Mouse (Mus musculus) G1E (cell line): ENCODE results near the gene Mzt1. TPM values are rescaled to one million over a fixed set of nuclear protein-coding genes. Genes with fewer than 3 reads are reported as not detected.

Experiments
- ATAC-seq: 2 replicates; pipeline ENCODE4 v1.8.0; 2016; ENCODE audit warnings: mild to moderate bottlenecking; ENCODE audit not compliant: insufficient number of reproducible peaks, poor library complexity, low FRiP score, severe bottlenecking; ENCODE audit errors: extremely low read depth
- DNase-seq: peaks from one replicate; pipeline ENCODE4 v3.0.0; 2012; ENCODE audit warnings: low spot score
- H3K27me3 ChIP-seq: 2 replicates; pipeline ENCODE4 v1.6.1; 2012; ENCODE audit warnings: mild to moderate bottlenecking, low read length, inconsistent platforms; ENCODE audit not compliant: insufficient read depth
- H3K36me3 ChIP-seq: replicated peaks from 2 replicates; pipeline ENCODE3; 2012; ENCODE audit warnings: mild to moderate bottlenecking, inconsistent platforms
- H3K4me1 ChIP-seq: 2 replicates; pipeline ENCODE4 v1.6.1; 2012; ENCODE audit warnings: low read depth, low read length, inconsistent platforms, mixed read lengths; ENCODE audit not compliant: insufficient read depth
- H3K4me3 ChIP-seq: 2 replicates; pipeline ENCODE4 v1.5.1; 2012; ENCODE audit warnings: low read depth, mild to moderate bottlenecking, inconsistent platforms, low read length, moderate library complexity, mixed read lengths
- H3K9me3 ChIP-seq: replicated peaks from 2 replicates; pipeline ENCODE4 v1.6.1; 2012; ENCODE audit warnings: inconsistent platforms
- CTCF ChIP-seq: IDR thresholded peaks from 2 replicates; pipeline ENCODE4 v1.5.1; 2012; ENCODE audit warnings: low read depth, low read length, inconsistent platforms, mixed read lengths
- GATA1 ChIP-seq: IDR thresholded peaks from 2 replicates; pipeline ENCODE4 v1.6.1; 2012; ENCODE audit warnings: borderline replicate concordance, low read length, inconsistent platforms, mixed read lengths
- GATA2 ChIP-seq: IDR thresholded peaks from 2 replicates; pipeline ENCODE4 v1.6.1; 2012; ENCODE audit warnings: low read depth, low read length, inconsistent platforms, borderline replicate concordance
- POLR2AphosphoS5 ChIP-seq: IDR thresholded peaks from 2 replicates; pipeline ENCODE4 v1.6.1; 2012; ENCODE audit warnings: low read depth, low read length, inconsistent platforms; ENCODE audit not compliant: insufficient replicate concordance
- TAL1 ChIP-seq: conservative IDR thresholded peaks from 2 replicates; pipeline ENCODE4 v1.6.1; 2012; ENCODE audit warnings: low read depth, low read length, inconsistent platforms, mixed read lengths
- polyA plus RNA-seq: library from polyadenylated mRNA; stranded (reverse); fragments of >175 nt; gene quantifications from 2 replicates; pipeline ENCODE4 v1.2.3, GENCODE M21; 2012
- total RNA-seq, 2 experiments: library from RNA; stranded (forward) in 1 of 2; stranded (reverse) in 1 of 2; fragments of 200-1000 nt in 1 of 2; fragments of >200 nt in 1 of 2; fragmentation: Nextera tagmentation in 1 of 2; gene quantifications; 2 replicates each; pipeline ENCODE4 v1.2.3; 2014 to 2017

Mzt1 gene
- total and polyA plus RNA-seq, 3 experiments = 48.8 to 304 (median 181) TPM

GRCm38 (mm10) chr14:98992482-98992881 is 53.5 kb downstream of the Mzt1 start:
- no peak for DNase-seq
- no peak for TF ChIP-seq CTCF
- no peak for TF ChIP-seq GATA1
- no peak for TF ChIP-seq GATA2
- TF ChIP-seq POLR2AphosphoS5 = no peak
- no peak for TF ChIP-seq TAL1
- Histone ChIP-seq H3K36me3 (no peaks in the 10 kb centered on the region), H3K9me3 (no peaks in the 10 kb centered on the region), H3K27me3 (no peaks in the 10 kb centered on the region), H3K4me3 (no peak overlapping the region), H3K4me1 (no peaks in the 10 kb centered on the region)
- ATAC-seq = no peak

DNA sequence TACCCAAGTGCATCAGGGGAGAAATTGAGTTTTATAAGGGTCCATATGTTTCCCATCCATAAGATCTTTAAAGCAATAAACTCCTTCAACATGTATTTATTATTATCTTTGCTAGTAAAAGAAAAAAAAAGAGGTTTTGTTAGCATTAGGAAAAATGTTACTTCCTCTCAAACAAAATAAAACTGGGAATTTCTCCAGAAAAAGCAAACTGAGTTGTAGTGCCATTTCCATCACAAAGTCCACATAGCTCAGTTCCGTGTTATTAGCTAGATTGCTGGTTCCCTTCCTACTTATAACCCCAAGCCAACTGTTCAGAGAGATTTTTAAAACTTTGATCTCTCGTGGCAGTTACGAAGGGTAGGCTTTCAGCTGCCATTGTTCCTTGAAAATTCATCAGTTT is 55.3 kb downstream of the Mzt1 start:
- DNase-seq (no peak), ATAC-seq (no peak)
- Histone ChIP-seq H3K4me1 (no peaks in the 10 kb centered on the region), H3K4me3 (no peak overlapping the region), H3K36me3 (no peaks in the 10 kb centered on the region), H3K27me3 (no peaks in the 10 kb centered on the region), H3K9me3 (no peaks in the 10 kb centered on the region)
- TF ChIP-seq TAL1 = no peak
- TF ChIP-seq CTCF = no peak
- TF ChIP-seq GATA1 = no peak
- TF ChIP-seq POLR2AphosphoS5 = no peak
- no peak for TF ChIP-seq GATA2

DNA sequence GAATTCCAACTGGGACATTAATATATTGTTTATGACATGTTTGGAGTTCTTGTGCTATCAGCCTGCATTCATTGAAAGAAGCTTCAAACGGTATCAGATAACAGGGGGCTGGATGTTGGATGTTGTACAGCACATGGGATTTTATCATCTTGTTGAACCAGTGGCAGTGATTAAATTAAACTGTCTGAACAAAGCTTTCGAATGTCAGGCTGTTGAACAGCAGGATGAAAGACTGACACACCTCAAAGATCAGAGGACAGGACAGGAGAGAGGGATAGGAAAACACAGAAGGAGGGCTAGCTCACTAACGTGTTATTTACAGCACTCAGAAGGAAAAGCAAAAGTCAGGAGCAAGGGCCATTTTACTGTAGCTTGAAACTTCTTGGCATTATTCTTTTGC is 56.1 kb downstream of the Mzt1 start:
- Histone ChIP-seq H3K27me3 (no peaks in the 10 kb centered on the region), H3K9me3 (no peaks in the 10 kb centered on the region), H3K4me3 (no peak overlapping the region), H3K36me3 (no peaks in the 10 kb centered on the region), H3K4me1 (no peaks in the 10 kb centered on the region)
- ATAC-seq (no peak), DNase-seq (no peak)
- TF ChIP-seq CTCF (no peak), GATA2 (no peak), GATA1 (no peak), TAL1 (no peak), POLR2AphosphoS5 (no peak)

Other genes with a start within 250 kb of the Mzt1 start
- gene Rpl36a-ps1, start 51.8 kb downstream of the Mzt1 start, total RNA-seq (2014; fragmentation: Nextera tagmentation) = 3.0 TPM in 1 of 2 replicates, not detected in the other
- 27.6 and 29.2 TPM in 2 replicates for gene Rpl36a-ps1, start 51.8 kb downstream of the Mzt1 start, total RNA-seq (2017)
- 0.92 and 1.4 TPM in 2 replicates for gene Rpl36a-ps1, start 51.8 kb downstream of the Mzt1 start, polyA plus RNA-seq
- gene Bora, start 88 bp upstream of the Mzt1 start, total RNA-seq (2014; fragmentation: Nextera tagmentation) = 164 and 189 TPM in 2 replicates
- 90.2 and 97.6 TPM in 2 replicates for gene Bora, start 88 bp upstream of the Mzt1 start, total RNA-seq (2017)
- 16.5 and 27.0 TPM in 2 replicates for gene Bora, start 88 bp upstream of the Mzt1 start, polyA plus RNA-seq
- gene Pibf1, start 53.3 kb upstream of the Mzt1 start, total RNA-seq (2014; fragmentation: Nextera tagmentation) = 53.2 and 58.1 TPM in 2 replicates
- 52.8 and 67.9 TPM in 2 replicates for gene Pibf1, start 53.3 kb upstream of the Mzt1 start, total RNA-seq (2017)
- gene Pibf1, start 53.3 kb upstream of the Mzt1 start, polyA plus RNA-seq = 0.95 and 1.4 TPM in 2 replicates
- 105 and 113 TPM in 2 replicates for gene Dis3, start 53.6 kb upstream of the Mzt1 start, total RNA-seq (2014; fragmentation: Nextera tagmentation)
- gene Dis3, start 53.6 kb upstream of the Mzt1 start, total RNA-seq (2017) = 70.1 and 80.3 TPM in 2 replicates
- 26.4 and 36.2 TPM in 2 replicates for gene Dis3, start 53.6 kb upstream of the Mzt1 start, polyA plus RNA-seq